Mouse (Mus musculus): Measurements from ENCODE around the gene Trabd.

Trabd gene

DNA sequence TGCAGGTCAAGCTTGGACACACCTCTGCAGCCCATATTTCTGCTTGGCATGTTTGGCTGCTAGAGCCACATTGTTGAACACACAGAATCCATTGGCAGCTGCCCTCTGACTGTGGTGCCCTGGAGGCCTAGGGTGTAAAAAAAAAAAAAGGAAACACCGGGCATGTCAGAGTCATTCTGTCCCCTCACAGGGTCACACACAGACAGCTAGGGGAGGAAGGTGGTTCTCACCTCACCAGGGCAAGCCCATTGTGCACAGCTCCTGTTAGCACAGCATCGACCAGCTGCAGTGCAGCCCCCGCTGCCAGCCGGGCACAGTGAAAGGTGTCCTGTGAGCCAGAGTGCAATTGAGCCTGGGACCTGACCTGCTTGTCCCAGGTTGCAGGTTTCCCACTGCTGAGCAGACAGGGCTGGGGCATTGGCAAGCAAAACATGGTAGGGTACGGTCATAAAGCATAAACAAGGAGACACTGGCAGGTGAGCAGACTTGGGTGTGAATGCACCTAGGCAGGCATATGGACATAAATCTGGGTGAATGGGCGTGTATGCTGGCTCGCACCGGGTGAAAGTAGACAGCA lies 52.5 kb downstream of the Trabd start:
- no peak for DNase-seq (ENCODE audit: low spot score)

DNA sequence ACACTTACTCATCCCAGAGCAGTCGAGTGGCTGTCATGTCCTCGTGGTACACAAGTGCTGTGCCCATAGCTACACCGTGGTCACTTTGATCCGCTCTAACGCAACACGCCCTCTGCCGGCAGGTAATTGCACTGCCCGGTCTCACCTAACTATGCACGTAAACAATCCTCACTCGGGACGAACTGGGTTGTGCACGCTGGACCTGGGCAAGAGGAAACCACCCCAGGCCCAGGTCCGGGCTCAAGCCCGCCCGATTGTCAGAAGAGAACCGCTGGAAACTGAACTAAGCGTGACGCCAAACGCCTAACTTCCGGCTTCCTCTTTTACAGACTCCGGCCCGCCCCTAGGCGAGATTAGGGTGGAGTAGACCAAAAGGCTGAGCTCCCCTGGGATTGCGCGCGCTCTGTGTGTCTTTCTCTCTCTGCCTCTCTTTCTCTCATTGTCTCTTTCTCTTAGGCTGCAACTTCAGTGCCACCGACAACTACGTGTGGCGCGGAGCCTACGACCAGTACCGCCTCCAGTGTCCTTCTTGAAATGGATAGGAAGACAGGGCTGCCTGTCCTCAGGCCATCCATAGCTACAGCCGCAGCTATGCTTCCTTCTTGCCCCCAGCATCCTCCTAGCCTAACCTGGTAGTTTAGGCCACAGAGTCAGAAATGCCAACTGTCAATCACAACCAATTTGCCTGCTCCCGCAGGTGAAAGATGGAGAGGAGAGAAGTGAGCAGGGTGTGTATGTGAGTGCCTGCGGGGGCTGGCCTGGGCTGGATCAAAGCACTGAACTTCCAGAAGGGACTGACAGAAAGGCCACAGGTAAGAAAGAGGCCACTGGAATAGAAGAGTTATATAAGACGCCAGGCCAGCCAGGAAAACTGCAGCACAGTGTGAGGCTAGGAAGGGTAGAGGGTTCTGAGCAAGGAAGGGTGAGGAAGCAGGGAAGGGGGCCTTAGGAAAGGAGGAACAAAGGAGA lies 53.7 kb downstream of the Trabd start, which contains the start of gene Hdac10:
TSS of gene Hdac10 (minus strand) at position 319 of the 969 bp plus-strand sequence.
- peak; percentile 81 for DNase-seq (ENCODE audit: low spot score)

DNA sequence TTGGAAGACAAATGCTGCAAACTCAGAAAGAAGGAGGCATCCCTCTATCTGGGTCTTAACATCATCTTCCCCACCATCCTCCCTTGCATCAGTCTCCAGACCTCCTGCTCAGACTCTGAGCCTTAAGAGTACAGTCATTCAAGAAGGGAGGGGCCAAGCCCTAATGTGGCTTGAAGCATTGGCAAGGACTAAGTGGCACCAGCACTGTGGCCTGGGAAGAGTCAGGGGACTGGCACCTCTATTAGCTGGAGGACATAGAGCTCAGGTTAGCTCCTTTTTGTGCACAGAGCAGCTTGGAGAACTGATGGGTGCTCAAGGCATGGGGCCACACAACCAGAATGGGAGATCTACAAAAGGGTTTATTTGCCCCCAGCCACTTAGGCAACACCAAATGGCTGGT lies 55.3 kb downstream of the Trabd start:
- DNase-seq (ENCODE audit: low spot score) = no peak

- DNase-seq (ENCODE audit: low spot score) = peak; percentile 58
These were observed 56.4 kb downstream of the Trabd start for GRCm38 (mm10) chr15:89131316-89131715.

Measured in spleen, adult 12 weeks (tissue).